Mouse (Mus musculus): ENCODE data around the gene Trim60.
A peak's percentile ranks its signal among the peaks of the same experiment; 100 is the strongest.

The Trim60 gene

DNA sequence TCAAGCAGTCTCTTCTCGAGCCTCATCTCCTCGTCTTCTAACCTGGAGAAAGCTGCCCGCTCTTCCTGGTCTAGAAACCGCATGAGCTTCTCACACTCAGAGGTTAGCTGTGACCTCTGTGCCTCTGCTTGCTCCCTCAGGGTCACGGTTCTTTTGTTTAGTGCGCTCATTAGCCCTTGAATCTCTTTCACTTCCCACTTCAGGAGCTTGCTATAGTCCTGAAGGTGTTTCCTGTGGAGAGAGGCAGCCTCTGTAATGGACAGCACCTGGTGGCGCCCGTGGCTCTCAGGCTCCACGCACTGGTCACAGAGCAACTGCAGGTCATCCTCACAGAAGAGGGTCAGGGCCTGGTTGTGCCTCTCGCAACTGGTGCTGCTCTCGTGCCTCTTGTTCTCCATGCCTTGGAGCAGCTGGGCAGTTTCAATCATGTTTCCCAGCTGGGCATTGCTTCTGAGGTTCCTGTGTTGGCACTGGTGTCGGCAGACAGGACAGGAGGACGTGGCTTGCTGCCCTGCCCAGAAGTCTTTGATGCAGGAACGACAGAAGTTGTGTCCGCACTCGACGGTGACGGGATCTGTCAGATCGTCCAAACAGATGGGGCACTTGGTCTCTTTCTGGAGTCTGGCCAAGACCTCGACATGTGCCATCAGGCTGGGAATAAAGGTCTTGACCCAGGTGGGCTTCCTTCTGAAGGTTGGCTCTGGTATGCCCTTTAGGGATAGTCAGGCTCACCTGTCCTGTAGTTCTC is 35.1 kb downstream of the Trim60 start:
- DNase-seq, result peak; percentile 8

DNA sequence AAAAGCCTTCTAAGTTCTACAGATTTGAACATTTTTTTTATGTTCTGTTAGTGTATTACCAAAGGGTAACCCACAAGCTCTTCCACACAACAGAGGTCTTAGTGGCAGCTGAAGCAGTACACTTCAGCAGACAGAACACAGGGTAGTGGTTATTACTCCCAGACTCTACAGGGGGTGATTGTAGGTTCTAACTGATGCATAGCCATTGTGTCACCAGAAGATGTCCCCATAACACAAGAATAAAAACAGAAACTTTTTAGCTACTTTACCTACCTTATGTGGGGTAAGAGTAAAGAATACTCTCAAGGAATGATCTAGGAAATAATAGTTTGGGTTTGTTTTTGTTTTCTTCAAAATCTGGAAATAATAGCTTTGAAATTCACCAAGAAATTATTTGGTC is 55.5 kb downstream of the Trim60 start:
- DNase-seq, result no peak

DNA sequence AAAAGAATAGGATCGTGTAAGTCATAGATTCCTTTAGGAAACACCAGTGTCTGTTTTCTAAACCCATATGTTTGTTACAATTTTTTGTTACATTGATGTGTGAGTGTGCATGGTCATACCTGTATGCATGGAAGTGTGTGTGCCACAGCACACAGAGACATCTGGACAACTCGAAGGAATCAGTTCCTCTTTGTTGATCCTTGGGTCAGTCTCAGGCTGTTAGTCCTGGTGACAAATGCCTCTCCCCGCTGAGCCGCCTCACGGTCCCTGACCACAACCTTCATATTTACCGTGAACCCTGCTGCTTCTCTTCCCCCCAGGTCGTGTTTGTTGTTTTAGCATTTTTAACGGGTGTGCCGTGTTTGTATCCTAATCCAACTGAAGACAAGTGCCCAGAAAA is 59.4 kb downstream of the Trim60 start:
- no peak for DNase-seq

DNA sequence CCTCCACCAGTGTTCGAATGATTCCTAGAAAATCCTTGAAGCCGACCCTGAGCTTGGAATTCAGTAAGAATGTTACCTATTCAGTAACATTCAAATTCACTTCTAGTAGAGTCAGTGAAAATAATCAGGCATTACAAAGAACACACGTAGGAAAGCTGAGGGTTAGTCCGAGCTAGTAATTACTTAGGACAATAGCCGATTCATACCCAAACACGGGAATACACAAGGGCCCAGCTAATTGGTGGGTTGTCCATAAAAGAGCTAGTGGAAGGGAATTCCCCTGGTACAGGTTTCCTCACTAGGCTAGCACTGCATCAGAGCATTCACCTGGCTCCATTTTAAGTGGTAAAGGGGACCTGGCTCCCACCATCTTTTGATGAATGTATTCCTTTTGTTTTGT is 66.3 kb downstream of the Trim60 start:
- no peak for DNase-seq

Measured in cerebellum, adult 11-12 months (tissue).